Mouse (Mus musculus): ENCODE measurements around the gene Mdga1.
A peak's percentile ranks its signal among the peaks of the same experiment; 100 is the strongest.

The Mdga1 gene

GRCm38 (mm10) chr17:29970037-29970555, at the start of gene Mdga1:
Mdga1 (minus strand) TSS chr17:29970087.
- no peak for ATAC-seq (ENCODE audit: low TSS enrichment)

GRCm38 (mm10) chr17:30018927-30019610, 49.2 kb upstream of the Mdga1 start:
- ATAC-seq (ENCODE audit: low TSS enrichment), result no peak

GRCm38 (mm10) chr17:30014660-30015059, 44.8 kb upstream of the Mdga1 start:
- ATAC-seq (ENCODE audit: low TSS enrichment), result no peak

GRCm38 (mm10) chr17:30008392-30008791, 38.5 kb upstream of the Mdga1 start:
- no peak for ATAC-seq (ENCODE audit: low TSS enrichment)

- no peak for ATAC-seq (ENCODE audit: low TSS enrichment)
Measured at GRCm38 (mm10) chr17:30007883-30008282, 38.0 kb upstream of the Mdga1 start.

GRCm38 (mm10) chr17:30006877-30007276, 37.0 kb upstream of the Mdga1 start:
- ATAC-seq (ENCODE audit: low TSS enrichment), result no peak

- ATAC-seq (ENCODE audit: low TSS enrichment), result no peak
Measured at GRCm38 (mm10) chr17:30005451-30005941, 35.6 kb upstream of the Mdga1 start.

- peak; percentile 9; the same call in 1 of the 2 replicates for ATAC-seq (ENCODE audit: low TSS enrichment)
Measured at GRCm38 (mm10) chr17:30005103-30005443, 35.2 kb upstream of the Mdga1 start.

- ATAC-seq (ENCODE audit: low TSS enrichment), result peak; percentile 83
Measured at GRCm38 (mm10) chr17:30004203-30005102, 34.6 kb upstream of the Mdga1 start, which contains the start of gene Zfand3. Zfand3 (plus strand) TSS chr17:30004733.

GRCm38 (mm10) chr17:29998566-29999295, 28.8 kb upstream of the Mdga1 start:
- no peak for ATAC-seq (ENCODE audit: low TSS enrichment)

GRCm38 (mm10) chr17:29997726-29998125, 27.8 kb upstream of the Mdga1 start:
- ATAC-seq (ENCODE audit: low TSS enrichment), result no peak

- no peak for ATAC-seq (ENCODE audit: low TSS enrichment)
Measured at GRCm38 (mm10) chr17:29995986-29996385, 26.1 kb upstream of the Mdga1 start.

- no peak for ATAC-seq (ENCODE audit: low TSS enrichment)
Measured at GRCm38 (mm10) chr17:29994459-29994858, 24.6 kb upstream of the Mdga1 start.

- ATAC-seq (ENCODE audit: low TSS enrichment), result no peak
Measured at GRCm38 (mm10) chr17:29994011-29994410, 24.1 kb upstream of the Mdga1 start.

GRCm38 (mm10) chr17:29993488-29993887, 23.6 kb upstream of the Mdga1 start:
- ATAC-seq (ENCODE audit: low TSS enrichment), result peak; percentile 90

- ATAC-seq (ENCODE audit: low TSS enrichment), result no peak
Measured at GRCm38 (mm10) chr17:29990845-29991244, 21.0 kb upstream of the Mdga1 start.

GRCm38 (mm10) chr17:29990136-29990535, 20.2 kb upstream of the Mdga1 start:
- ATAC-seq (ENCODE audit: low TSS enrichment), result no peak

GRCm38 (mm10) chr17:29989653-29990052, 19.8 kb upstream of the Mdga1 start:
- ATAC-seq (ENCODE audit: low TSS enrichment), result no peak

- ATAC-seq (ENCODE audit: low TSS enrichment), result no peak
Measured at GRCm38 (mm10) chr17:29988141-29988540, 18.3 kb upstream of the Mdga1 start.

GRCm38 (mm10) chr17:29985534-29985933, 15.6 kb upstream of the Mdga1 start:
- no peak for ATAC-seq (ENCODE audit: low TSS enrichment)

- ATAC-seq (ENCODE audit: low TSS enrichment), result no peak
Measured at GRCm38 (mm10) chr17:29984931-29985330, 15.0 kb upstream of the Mdga1 start.

- ATAC-seq (ENCODE audit: low TSS enrichment), result no peak
Measured at GRCm38 (mm10) chr17:29983190-29983589, 13.3 kb upstream of the Mdga1 start.

Data from frontal cortex, adult (tissue).